Mouse (Mus musculus) ES-CJ7 (cell line): ENCODE results near the gene Tex45.

ENCODE experiments used
- DNase-seq: peaks from one replicate; pipeline ENCODE4 v3.0.0; 2011; ENCODE audit warnings: low read depth, low spot score

The Tex45 gene

DNA sequence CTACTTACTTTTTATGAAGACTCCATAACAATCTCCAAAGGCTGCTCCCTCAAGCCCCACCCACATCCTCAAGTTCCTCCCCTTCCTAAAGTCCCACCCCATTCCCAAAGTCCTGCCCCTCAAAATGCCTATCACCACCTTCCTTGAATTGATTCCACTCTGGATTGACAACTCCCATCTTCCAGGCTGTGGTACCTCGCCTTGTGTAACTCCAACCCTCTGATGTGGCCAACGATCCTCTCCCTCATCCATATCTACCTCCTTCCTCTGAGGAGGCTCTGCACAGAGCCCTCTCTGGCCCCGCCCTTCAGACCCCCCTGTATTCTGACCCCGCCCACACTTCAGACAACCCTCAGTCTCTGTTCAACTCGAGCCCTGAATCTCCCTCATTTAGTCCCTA lies 14.5 kb downstream of the Tex45 start:
- DNase-seq, result peak; percentile 66

DNA sequence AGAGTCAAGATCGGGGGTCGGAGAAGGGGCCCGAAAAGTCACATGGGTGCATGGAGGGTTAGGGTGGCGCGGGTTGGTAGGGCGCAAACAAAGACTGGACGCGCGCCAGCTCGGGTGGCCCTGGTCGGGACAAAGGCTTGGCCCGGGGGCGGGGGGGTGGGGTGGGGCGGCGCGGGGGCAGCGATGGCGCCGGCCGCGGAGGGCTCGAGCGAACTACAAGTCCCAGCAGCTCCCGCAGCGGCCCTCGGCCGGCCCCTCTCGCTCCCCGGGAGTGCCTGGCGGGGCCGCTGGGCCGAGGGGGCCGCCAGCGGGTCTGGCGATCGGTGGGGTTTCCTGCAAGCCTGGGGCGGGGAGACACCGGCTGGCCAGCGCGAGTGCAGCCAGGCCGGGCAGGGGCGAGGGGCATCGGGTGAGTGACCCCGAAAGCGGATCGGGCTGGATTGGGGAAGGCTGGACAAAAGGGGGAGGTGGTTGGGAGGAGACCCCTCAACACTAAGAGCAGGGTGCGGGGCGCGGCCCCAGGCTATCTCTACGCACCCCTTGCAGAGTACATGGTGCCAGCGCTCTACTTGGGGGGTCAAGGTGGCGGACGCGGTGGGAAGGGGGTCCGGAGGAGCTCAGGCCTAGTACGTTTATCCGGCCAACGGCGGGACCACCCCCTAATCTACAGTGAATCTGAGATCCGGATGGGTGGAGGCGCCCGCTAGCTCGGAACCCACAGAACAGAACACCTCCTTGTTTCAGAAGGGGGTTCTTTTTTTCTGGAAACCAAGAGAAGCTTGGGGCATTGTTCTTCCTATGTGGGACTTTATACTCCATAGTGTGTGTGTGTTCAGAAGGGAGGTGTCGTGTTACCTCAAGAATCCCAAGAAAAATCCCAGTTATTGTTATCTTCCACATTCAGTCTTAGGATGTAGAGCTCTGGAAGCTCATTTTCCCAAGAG lies 22.5 kb downstream of the Tex45 start, which contains the start of gene Zfp358:
Zfp358 (plus strand) TSS at position 238 of the 944 bp plus-strand sequence.
- DNase-seq, result no peak

DNA sequence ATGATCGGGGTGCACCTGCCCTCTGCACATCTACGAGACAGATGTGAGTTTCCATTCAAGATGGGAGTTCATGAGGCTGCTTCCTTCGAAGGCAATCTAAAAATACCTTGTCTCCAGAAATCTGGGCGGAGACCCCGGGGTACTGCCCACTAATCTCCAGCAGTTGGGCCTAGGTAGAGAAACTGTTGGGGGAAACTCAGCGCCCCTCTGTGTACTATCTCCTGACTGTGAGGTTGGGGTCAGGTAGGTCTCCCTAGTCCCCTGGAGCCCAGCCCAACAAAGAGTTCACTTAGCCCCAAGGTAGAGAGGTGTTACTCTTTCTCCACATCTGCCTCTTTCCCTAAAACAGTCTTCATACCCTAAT lies 23.2 kb downstream of the Tex45 start:
- no peak for DNase-seq

DNA sequence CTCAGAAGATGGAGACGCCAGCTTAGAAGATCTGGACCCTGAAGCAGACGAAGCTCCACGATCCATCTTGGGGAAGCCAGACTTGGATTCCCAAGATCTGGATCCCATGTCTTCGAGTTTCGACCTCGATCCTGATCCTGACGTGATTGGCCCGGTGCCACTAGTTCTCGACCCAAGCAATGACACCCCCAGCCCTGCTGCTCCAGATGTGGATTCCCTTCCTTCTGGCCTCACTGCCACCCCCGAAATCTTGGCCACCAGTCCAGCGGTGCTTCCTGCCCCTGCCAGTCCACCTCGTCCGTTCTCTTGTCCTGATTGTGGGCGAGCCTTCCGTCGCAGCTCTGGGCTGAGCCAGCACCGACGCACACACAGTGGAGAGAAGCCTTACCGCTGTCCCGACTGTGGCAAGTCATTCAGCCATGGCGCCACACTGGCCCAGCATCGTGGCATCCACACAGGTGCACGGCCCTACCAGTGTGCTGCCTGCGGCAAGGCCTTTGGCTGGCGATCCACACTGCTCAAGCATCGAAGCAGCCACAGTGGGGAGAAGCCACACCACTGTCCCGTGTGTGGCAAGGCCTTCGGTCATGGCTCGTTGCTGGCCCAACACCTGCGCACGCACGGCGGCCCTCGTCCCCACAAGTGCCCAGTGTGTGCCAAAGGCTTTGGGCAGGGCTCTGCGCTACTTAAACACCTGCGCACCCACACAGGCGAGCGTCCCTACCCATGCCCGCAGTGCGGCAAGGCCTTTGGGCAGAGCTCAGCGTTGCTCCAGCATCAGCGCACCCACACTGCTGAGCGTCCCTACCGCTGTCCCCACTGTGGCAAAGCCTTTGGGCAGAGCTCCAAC lies 25.1 kb downstream of the Tex45 start:
- no peak for DNase-seq

DNA sequence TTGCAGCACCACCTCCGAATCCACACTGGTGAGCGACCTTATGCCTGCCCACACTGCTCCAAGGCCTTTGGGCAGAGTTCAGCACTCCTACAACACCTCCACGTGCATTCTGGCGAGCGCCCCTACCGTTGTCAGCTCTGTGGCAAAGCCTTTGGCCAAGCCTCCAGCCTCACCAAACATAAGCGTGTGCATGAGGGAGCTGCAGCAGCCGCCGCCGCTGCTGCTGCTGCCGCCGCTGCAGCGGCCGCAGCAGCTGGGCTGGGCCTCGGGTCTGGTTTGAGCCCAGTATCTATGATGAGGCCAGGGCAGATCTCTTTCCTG lies 25.7 kb downstream of the Tex45 start:
- DNase-seq, result peak; percentile 61

DNA sequence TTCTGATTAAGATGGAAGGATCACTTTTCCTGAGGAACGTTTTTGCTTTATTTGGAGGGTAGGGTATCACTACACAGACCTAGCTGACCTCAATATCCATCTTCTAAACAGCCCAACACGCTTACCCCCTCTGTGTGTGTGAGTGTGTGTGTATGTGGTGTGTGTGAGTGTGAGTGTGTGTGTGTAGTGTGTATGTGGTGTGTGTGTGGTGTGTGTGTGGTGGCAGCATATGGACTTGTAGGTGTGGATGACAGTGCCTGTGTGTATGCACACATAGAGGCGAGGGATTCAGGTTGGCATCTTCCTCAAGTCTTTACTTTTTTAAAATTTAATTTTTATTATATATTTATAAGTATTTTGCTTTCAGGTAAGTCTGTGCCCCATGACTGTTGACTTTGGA lies 27.9 kb downstream of the Tex45 start:
- DNase-seq, result no peak

DNA sequence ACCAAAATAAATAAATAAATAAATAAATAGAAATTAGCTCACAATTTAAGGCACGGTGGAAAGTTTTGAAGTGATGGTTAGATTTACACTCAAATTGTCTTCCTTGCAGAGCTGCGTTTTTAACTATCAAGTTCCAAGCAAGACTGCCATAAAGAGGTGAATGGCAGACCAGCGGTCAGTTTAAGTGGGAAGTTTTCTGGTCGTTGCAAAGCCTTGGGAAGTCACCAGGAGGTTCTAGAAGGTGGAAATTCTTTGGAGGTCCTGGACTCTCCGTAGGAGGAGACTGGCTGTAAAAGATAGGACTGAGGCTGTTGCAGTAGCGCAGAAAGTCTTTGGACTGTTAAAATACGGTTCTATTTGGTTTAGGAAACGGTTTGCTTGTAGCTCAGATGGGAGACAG lies 29.1 kb downstream of the Tex45 start:
- no peak for DNase-seq

DNA sequence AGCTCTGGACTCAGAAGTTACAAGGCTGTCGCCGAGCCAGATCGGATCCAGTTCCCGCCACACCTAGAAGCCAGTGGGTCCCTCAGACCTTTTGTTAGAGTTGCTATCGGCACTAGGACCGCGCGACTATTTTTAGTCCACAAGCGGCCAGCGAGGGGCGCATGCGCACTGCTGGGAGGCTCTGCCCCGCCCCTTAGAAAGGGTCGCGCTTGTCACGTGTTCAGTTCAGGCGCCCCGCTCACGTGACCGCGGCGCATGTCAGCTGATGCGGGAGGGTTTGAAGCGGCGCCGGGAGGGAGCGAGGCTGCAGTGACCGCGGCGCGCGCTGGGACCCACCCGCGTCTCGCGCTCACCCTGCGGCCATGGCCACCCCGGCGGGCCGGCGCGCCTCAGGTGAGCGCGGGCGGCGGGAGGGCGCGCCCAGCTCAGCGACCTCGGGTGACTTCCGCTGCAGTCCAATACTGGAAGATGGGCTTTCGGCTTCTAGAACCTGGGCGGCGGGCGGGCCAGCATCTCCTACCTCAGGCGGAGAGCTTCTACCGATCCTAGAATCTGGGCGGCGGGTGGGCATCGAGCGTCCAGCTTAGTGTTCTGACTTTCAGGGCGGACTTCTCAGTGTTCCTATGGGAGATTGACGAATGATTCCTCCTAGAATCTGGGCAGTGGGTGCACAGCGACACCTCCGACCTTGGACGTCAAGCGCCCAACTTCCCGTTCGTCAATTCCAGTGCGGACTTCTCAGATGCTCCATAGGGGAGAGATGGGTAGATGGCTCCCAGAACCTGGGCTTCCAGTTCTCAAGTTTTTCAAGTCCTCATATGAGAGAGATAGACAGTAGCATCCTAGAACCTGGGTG lies 29.8 kb downstream of the Tex45 start, which contains the start of gene Mcoln1:
Mcoln1 (plus strand) TSS at position 223 of the 856 bp plus-strand sequence.
- DNase-seq, result peak; percentile 99

DNA sequence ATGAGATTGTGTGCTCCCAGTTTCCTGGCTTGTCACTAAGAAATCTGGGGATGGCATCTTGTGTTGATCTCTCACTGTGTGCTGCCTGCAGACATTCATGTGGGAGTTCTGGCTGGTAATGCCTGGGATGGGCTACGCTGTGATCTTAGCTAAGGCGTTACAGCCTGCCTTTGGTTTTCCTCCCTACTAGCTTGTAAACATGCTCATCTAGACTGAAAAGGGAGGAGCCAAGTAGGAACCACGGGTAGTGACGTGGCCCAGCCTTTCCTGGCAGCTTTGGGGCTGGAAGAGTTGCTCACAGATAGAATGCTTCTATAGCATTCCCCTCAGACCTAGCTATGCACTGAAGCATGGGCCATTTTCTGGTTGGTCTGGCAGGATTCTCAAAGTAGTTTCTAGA lies 31.6 kb downstream of the Tex45 start:
- no peak for DNase-seq

DNA sequence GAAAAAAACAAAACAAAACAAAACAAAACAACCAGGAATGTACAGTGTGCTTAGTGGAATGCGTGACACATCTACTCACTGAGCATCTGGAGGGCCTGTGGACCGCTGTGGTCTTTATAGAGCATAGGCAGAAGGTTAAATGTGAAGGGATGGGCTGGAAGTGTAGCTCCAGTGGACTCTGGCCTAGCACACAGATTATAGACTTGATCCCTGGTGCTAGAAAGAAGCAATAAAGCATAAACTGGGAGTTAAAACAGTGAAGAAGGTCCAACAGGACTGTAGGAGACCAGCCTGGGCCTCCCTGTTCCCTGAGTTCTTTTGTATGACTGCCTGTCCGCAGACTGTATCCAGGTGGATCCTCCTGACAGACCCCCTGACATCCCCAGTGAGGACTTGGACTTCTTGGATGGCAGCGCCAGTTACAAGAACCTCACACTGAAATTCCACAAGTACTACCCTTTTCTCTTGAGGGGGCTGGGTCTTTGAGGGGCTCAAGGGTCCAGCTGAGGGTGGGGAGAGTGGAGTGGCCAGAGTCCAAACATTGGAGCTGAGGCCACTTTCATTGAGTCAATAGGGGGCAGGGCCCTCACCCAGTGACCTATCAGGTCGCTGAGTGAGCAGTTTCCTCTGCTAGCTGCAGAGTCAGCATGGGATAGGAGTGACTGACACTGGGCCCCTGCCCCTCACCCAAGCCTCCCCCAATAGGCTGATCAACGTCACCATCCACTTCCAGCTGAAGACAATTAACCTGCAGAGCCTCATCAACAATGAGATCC lies 37.5 kb downstream of the Tex45 start:
- DNase-seq, result no peak

DNA sequence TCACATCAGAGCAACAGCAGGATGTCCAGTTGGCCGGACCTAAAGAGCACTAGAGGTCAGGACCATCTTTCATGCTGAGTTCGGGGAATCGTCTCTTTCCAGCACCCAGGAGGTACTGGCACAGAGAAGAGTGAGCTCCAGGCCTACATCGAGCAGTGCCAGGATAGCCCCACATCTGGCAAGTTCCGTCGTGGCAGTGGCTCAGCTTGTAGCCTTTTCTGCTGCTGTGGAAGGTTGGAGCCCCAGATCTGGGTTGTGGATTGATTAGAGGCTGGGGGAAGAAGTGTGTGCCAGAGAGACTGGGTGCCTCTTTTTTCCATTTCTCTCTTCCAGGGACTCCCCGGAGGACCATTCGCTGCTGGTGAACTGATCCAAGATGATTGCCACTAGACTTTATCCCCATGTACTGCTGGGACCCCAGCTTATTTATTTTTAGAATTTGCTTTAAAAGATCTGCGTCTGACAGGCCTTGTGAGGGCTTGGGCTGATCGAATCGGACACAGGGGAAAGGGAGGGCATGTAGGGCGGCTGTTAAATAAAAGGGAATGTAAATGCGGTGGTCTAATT lies 44.1 kb downstream of the Tex45 start:
- no peak for DNase-seq

DNA sequence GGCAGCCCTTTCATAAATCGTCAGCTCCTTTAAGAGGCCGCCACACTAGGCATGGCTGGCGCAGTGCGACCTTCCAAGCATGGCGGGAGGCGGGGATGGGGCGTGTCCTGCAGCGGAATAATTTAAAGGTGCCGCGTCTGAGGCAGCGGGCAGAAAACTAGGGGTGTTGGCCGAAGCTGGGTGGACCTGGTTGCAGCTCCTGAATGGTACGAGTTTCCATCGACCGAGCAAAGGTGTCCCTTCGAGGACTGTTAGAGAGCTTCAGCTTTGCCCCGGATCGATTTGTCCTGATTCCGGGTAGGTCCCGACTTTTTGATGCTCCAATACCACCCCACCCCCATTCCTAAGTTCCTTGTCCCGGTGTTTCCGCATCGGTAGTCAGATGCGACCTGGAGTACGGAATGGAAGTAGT lies 44.6 kb downstream of the Tex45 start, which contains the start of gene Pnpla6:
Pnpla6 (plus strand) TSS at position 125 of the 412 bp plus-strand sequence.
- DNase-seq, result peak; percentile 82

DNA sequence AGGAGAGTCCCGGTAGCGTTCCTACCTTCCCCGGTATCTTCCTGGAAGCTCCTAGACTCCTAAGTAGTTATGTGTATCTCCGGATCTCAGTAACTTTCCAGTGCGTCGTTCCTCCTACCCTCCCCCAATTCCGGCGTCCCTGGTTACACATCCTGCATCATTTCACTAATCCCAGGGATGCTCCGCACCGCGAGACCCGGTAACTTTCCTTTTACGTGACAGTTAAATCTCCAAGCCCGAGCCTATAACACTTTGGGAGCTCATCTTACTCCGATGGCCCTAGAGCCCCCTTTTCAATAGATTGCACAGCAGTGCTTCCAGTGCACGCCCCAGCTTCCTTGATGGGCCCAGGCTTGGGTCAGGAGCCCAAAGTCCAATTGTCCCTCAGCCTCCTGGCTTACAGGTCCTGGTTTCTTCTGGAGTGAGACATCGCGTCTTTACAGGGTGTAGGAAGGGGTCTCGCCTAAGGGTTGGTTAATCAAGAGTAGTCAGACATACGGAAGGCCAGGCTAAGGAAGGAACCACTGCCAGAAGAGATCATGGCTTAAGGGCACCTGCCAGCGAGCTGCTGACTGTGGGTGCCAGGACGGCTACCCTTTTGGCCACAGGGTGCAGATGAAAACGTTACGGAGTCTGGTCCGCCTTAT lies 45.2 kb downstream of the Tex45 start:
- DNase-seq, result peak; percentile 71

DNA sequence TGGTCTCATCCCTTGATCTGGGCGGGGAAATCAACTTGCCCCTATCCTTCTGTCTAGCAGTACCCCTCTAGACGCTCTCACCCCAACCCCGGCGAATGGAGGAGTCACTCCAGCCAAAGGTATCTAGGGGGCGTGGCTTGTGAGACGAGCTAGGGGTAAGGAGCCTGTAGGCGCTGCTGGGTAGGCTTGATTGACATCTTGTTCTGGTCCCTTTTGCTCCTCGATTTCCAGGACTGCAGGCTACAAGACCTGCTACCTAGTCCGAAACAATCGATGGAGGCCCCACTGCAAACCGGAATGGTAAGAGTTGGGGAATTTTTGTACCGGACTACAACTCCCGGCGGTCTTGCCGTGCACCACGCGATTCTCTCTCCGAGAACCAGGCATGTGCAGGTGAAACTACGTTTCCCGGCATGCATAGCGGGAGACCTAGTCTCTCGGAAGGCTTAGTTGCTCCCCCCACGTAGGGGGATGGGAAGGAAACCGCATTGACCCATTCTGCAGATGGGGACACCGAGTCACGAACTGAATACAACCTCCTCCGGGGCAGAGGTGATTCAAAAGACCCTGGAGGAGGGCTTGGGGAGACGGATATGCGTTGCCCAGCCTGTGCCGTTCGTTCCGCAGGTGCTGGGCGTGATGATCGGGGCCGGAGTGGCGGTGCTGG lies 45.9 kb downstream of the Tex45 start:
- peak; percentile 98 for DNase-seq

DNA sequence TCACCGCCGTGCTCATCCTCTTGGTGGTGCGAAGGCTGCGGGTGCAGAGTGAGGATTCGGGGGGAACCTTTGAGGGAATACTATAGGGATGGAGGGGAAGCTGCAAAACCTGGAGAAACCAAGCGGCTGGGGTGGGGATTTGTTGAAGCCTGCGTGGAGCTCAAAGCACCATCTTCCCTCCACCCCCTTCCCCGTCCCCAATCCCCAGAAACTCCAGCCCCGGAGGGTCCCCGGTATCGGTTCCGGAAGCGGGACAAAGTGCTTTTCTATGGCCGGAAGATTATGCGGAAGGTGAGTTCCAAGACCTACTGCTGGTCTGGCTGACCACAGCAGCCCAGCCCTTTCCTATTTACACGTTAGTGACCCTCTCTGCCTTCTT lies 46.4 kb downstream of the Tex45 start:
- DNase-seq, result no peak

DNA sequence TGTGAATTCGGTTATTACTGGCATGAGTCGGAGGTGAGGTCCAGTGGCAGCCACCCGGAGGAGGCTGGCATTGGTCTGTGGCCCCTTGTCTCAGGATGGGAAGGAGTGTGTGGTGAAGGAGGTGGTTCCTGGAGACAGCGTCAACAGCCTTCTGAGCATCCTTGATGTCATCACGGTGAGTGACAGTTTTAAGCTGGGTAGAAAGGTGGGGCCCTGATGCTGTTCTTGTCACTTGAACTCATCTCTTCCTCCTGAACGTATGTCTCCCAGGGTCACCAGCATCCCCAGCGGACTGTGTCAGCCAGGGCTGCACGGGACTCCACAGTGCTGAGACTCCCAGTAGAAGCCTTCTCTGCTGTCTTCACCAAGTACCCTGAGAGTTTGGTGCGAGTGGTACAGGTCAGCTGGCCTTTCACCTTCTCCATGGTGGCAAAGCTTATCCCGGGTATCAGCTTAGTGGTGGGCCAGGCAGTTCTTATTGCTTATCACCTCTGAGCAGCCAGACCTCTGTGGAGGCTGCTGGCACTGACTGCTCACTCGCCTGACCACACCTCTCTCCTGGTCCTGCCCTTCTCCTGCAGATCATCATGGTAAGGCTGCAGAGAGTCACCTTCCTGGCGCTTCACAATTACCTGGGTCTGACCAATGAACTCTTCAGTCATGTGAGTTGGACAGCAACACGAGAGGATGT lies 51.5 kb downstream of the Tex45 start:
- DNase-seq, result no peak

DNA sequence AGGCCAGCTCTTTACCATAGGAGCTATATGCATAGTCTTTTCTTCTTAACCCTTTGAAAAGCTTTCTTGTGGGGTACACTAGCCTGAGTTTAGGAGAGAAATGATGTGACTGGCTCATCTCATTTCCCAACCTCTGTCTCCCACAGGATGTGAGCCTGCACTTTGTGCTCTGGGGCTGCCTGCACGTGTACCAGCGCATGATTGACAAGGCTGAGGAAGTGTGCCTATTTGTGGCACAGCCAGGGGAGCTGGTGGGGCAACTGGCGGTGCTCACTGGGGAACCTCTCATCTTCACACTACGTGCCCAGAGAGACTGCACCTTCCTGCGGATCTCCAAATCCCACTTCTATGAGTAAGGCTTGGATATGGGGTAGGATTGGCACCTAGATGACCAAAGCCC lies 60.2 kb downstream of the Tex45 start:
- no peak for DNase-seq

DNA sequence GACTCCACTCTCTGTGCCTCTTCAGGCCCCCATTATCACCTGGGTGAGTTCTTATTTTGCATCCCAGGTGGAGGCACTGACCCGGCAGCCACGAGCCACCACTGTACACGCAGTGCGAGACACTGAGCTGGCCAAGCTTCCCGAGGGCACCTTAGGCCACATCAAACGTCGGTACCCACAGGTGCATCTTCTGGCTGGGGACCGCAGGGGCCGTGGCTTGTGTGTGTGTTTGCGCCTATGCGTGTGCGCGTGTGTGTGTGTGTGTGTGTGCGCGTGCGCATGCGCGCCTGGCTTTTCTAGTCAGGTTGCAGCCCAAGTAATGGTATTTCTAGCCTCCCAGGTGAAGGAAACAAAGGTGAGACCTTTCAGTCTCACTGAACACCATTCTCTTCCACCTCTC lies 61.3 kb downstream of the Tex45 start:
- no peak for DNase-seq
